Mouse (Mus musculus) olfactory bulb, adult 2 months (tissue): ENCODE results near the gene Gpc4.

Experiments
- CTCF ChIP-seq: fragments of 200-500 bp; IDR thresholded peaks from 2 replicates; pipeline ENCODE4 v1.5.1; 2012; ENCODE audit warnings: low read depth, mild to moderate bottlenecking, low read length, moderate library complexity; ENCODE audit not compliant: insufficient read depth
- POLR2A ChIP-seq: fragments of 200-500 bp; IDR thresholded peaks from 2 replicates; pipeline ENCODE4 v1.6.1; 2012; ENCODE audit warnings: mild to moderate bottlenecking, low read depth, low read length, moderate library complexity; ENCODE audit not compliant: insufficient read depth

DNA sequence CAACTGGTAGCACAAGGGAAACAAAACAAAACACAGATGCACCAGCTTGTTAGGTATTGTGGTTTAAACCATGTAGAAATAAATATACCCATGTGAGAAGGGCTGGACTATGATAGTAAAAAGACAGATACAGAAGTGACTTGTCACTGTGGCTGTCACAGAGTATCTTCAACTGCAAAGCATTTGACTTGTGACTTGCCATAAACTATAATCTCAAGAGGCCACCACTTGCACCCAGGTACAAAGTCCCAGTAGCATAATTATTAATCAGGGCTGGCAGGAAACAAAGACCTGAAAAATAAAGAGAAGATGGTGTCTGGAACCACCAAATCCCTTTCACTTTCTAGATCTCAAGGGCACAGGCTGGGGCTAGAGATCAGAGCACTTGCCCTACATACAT lies 19.5 kb downstream of the Gpc4 start:
- TF ChIP-seq POLR2A (no peak), CTCF (no peak)
